Mouse (Mus musculus) spleen, adult 2 months (tissue): ENCODE measurements around the gene Krt80. TPM values are rescaled to one million over a fixed set of nuclear protein-coding genes. Genes with fewer than 3 reads are reported as not detected.
A peak's percentile ranks its signal among the peaks of the same experiment; 100 is the strongest.

ENCODE experiments used
- DNase-seq, 2 experiments: peaks; one replicate each; pipeline versions ENCODE4 v3.0.0 to v3.0.0-alpha.2; 2012 to 2021; ENCODE audit warnings: low spot score in 2 of 2, low read depth in 1 of 2
- H3K27ac ChIP-seq: fragments of 200-500 bp; 2 replicates; pipeline ENCODE4 v1.5.1; 2012; ENCODE audit warnings: low read length, inconsistent platforms; ENCODE audit not compliant: insufficient read depth
- H3K27me3 ChIP-seq: fragments of 200-500 bp; 2 replicates; pipeline ENCODE4 v1.6.1; 2012; ENCODE audit warnings: mild to moderate bottlenecking, moderate library complexity, low read length, inconsistent platforms; ENCODE audit not compliant: control insufficient read depth, insufficient read depth
- H3K36me3 ChIP-seq: fragments of 200-500 bp; 2 replicates; pipeline ENCODE4 v1.6.1; 2012; ENCODE audit warnings: mild to moderate bottlenecking, low read length, inconsistent platforms; ENCODE audit not compliant: control insufficient read depth, insufficient read depth
- H3K4me1 ChIP-seq: fragments of 200-500 bp; 2 replicates; pipeline ENCODE4 v1.6.1; 2011; ENCODE audit warnings: inconsistent platforms; ENCODE audit not compliant: control insufficient read depth, insufficient read depth, insufficient read length
- H3K4me3 ChIP-seq: fragments of 200-500 bp; 2 replicates; pipeline ENCODE4 v1.5.1; 2011; ENCODE audit warnings: mild to moderate bottlenecking, inconsistent platforms; ENCODE audit not compliant: insufficient read depth, insufficient read length; ENCODE audit errors: extremely low read depth
- CTCF ChIP-seq: fragments of 200-500 bp; IDR thresholded peaks from 2 replicates; pipeline ENCODE4 v1.5.1; 2011; ENCODE audit warnings: mild to moderate bottlenecking, inconsistent platforms; ENCODE audit not compliant: insufficient read depth, insufficient read length, insufficient replicate concordance; ENCODE audit errors: extremely low read depth
- POLR2A ChIP-seq: fragments of 200-500 bp; IDR thresholded peaks from 2 replicates; pipeline ENCODE4 v1.6.1; 2011; ENCODE audit warnings: low read depth, low read length, inconsistent platforms
- WGBS: fragments of 180-500 bp; shearing (Covaris S2); methylation state at CpG from one replicate; pipeline ENCODE4 v1.1.7; 2018; 5-methylcytosine and 5-hydroxymethylcytosine counted together
- polyA plus RNA-seq: library from polyadenylated mRNA; depleted of rRNA; stranded (reverse); fragments of >200 nt; gene quantifications from 2 replicates; pipeline ENCODE4 v1.2.3, GENCODE M21; 2012

The Krt80 gene
- polyA plus RNA-seq, 1 experiment = 9.9 TPM

- H3K4me3 ChIP-seq = no peak overlapping the region
- DNase-seq = no peak
- no peak overlapping the region for H3K27ac ChIP-seq
- no peak for TF ChIP-seq CTCF
- TF ChIP-seq POLR2A = no peak
- no peaks in the 10 kb centered on the region for H3K36me3 ChIP-seq
- peaks cover 19% of the 10 kb centered on the region; the same call in 1 of the 2 replicates for H3K4me1 ChIP-seq
- 84% methylated on average over 5 of the region's 5 CpGs for WGBS
- no peaks in the 10 kb centered on the region for H3K27me3 ChIP-seq
Observed at GRCm38 (mm10) chr15:101376776-101377061, 6.8 kb upstream of the Krt80 start.

- H3K4me1 ChIP-seq = peaks cover 21% of the 10 kb centered on the region; the same call in 1 of the 2 replicates
- no peak overlapping the region for H3K27ac ChIP-seq
- DNase-seq = no peak
- 35% methylated on average over 6 of the region's 6 CpGs for WGBS
- no peak overlapping the region for H3K4me3 ChIP-seq
- no peaks in the 10 kb centered on the region for H3K36me3 ChIP-seq
- H3K27me3 ChIP-seq = no peaks in the 10 kb centered on the region
- TF ChIP-seq CTCF = no peak
Observed at GRCm38 (mm10) chr15:101375956-101376775, 6.2 kb upstream of the Krt80 start.

DNA sequence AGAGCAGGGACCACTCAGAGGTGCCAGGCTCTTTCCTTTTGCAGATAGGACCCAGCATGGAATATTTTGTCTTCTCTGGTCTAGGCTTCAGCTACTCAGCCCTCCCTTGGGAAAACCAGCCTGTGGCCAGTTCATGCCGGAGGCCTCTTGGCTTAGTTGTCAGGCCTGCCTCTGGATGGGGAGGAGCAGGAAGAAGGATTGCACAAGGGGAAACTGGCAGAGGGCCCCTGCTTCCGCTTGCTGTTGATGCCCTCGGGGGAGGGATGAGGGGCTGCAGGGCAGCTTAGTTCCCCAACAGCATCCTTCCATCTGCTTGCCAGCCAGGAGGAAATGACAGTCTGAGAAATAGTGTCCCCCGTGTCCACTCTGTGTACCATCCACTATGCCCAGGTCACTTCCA, 4.9 kb upstream of the Krt80 start:
- Histone ChIP-seq H3K27me3 (no peaks in the 10 kb centered on the region), H3K4me3 (no peak overlapping the region), H3K4me1 (peaks cover 21% of the 10 kb centered on the region; the same call in 1 of the 2 replicates), H3K36me3 (no peaks in the 10 kb centered on the region), H3K27ac (peak overlapping the region; percentile 39; the same call in 1 of the 2 replicates)
- TF ChIP-seq POLR2A = no peak
- TF ChIP-seq CTCF = no peak
- WGBS = 14% methylated on average over 4 of the region's 4 CpGs
- DNase-seq = peak in 1 of 2 experiments; percentile 16

GRCm38 (mm10) chr15:101373286-101373898, 3.4 kb upstream of the Krt80 start:
- Histone ChIP-seq H3K36me3 (no peaks in the 10 kb centered on the region), H3K27me3 (no peaks in the 10 kb centered on the region), H3K4me1 (peaks cover 21% of the 10 kb centered on the region; the same call in 1 of the 2 replicates), H3K4me3 (no peak overlapping the region), H3K27ac (no peak overlapping the region)
- WGBS = 56% methylated on average over 16 of the region's 16 CpGs
- DNase-seq = no peak
- TF ChIP-seq POLR2A (no peak), CTCF (no peak)

DNA sequence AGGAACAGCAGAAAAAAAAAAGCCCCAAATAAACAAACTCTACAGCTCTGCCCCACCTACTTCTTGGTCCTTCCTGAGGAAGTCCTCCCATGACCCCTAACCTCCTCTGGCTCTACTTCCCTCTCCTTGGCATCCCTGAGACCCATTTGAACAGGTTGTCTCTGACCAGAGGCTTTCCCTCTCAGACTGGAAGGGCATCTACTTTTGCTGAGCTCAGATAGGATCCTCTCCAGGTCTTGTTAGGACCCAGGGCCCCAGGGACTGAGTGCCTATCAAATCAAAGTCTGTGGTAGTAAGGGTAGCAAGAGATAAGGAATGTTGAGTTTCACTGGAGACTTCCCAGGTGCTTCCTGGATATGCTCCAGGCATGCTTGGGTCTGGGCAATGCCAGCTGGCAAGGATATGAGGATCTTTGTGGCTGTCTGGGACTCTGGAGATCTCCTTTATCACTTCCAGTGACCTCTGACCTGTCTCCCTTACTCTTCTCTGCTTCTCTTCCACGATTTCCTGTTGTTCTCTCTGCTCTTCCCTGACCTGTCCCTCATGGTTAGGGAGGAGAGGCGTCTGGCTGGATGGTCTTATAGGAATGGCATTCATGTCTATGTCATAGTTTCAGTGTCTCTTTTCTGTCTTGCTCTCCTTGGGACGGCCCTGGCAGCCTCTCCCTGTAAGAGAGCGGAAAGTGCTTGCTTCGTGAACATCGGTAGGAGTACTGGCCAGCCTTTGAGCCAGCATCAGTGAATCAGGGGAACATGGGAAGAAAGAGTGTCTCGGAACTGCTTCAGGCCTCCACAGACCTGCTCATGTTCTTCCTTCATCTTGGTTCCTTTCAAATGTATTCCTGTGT, 2.4 kb upstream of the Krt80 start:
- no peak for TF ChIP-seq POLR2A
- Histone ChIP-seq H3K4me3 (no peak overlapping the region), H3K27me3 (no peaks in the 10 kb centered on the region), H3K36me3 (no peaks in the 10 kb centered on the region), H3K4me1 (peaks cover 21% of the 10 kb centered on the region; the same call in 1 of the 2 replicates), H3K27ac (peak overlapping the region; percentile 46)
- 71% methylated on average over 7 of the region's 7 CpGs for WGBS
- no peak for DNase-seq

- 79% methylated on average over 15 of the region's 15 CpGs for WGBS
- H3K4me3 ChIP-seq = no peak overlapping the region
- TF ChIP-seq CTCF (no peak), POLR2A (no peak)
- H3K27me3 ChIP-seq = no peaks in the 10 kb centered on the region
- DNase-seq = no peak
- peaks cover 17% of the 10 kb centered on the region; the same call in 1 of the 2 replicates for H3K4me1 ChIP-seq
- H3K27ac ChIP-seq = peak overlapping the region; percentile 70
- no peaks in the 10 kb centered on the region for H3K36me3 ChIP-seq
Observed at GRCm38 (mm10) chr15:101371141-101371985, 1.4 kb upstream of the Krt80 start.
